Mouse (Mus musculus): ENCODE measurements around the gene Zbtb39. TPM values are rescaled to one million over a fixed set of nuclear protein-coding genes. Genes with fewer than 3 reads are reported as not detected.

Zbtb39 gene
- polyA plus RNA-seq (2017; shearing (Covaris generic)), result under 1 TPM; 0.17 to 0.36 TPM

GRCm38 (mm10) chr10:127739083-127739660 is at the start of gene Zbtb39:
TSS of gene Zbtb39 (plus strand) at chr10:127739538.

GRCm38 (mm10) chr10:127704766-127705220 is 34.5 kb upstream of the Zbtb39 start, which contains the start of gene Myo1a:
TSS of gene Myo1a (plus strand) at chr10:127705170.

GRCm38 (mm10) chr10:127724178-127724577 is 15.2 kb upstream of the Zbtb39 start, which contains the start of gene Tac2:
TSS of gene Tac2 (plus strand) at chr10:127724478.

GRCm38 (mm10) chr10:127751548-127751947 is 12.2 kb downstream of the Zbtb39 start, which contains the start of gene Gpr182:
TSS of gene Gpr182 (minus strand) at chr10:127751732.

GRCm38 (mm10) chr10:127759181-127760110 is 20.1 kb downstream of the Zbtb39 start, which contains the start of the genes Rdh1 and Rdh16f1:
TSS of gene Rdh1 (plus strand) at chr10:127759721.
TSS of gene Rdh16f1 (plus strand) at chr10:127759787.

GRCm38 (mm10) chr10:127776011-127776410 is 36.7 kb downstream of the Zbtb39 start, which contains the start of gene Rdh9:
TSS of gene Rdh9 (plus strand) at chr10:127776386.

Other genes starting within 250 kb of the Zbtb39 start
- gene Stac3, start 237.9 kb upstream of the Zbtb39 start, polyA plus RNA-seq (2017; shearing (Covaris generic)), result under 1 TPM in 1 of 2 experiments, not detected in 1; 0.11 TPM
- gene Ndufa4l2, start 224.6 kb upstream of the Zbtb39 start, polyA plus RNA-seq (2017; shearing (Covaris generic)), result under 1 TPM in 1 of 2 experiments, not detected in 1; 0.41 TPM
- 10 to 100 TPM; 62.8 to 70.2 TPM for gene Shmt2, start 217.1 kb upstream of the Zbtb39 start, polyA plus RNA-seq (2017; shearing (Covaris generic))
- not detected for gene Nxph4, start 205.0 kb upstream of the Zbtb39 start, polyA plus RNA-seq (2017; shearing (Covaris generic))
- gene Lrp1, start 118.4 kb upstream of the Zbtb39 start, polyA plus RNA-seq (2017; shearing (Covaris generic)), result 1 to 10 TPM in 1 of 2 experiments, under 1 TPM in 1; 0.76 to 2.4 TPM
- gene Stat6, start 96.6 kb upstream of the Zbtb39 start, polyA plus RNA-seq (2017; shearing (Covaris generic)), result 100 to 1,000 TPM; 127 to 180 TPM
- gene Nemp1, start 72.6 kb upstream of the Zbtb39 start, polyA plus RNA-seq (2017; shearing (Covaris generic)), result 1 to 10 TPM; 5.5 to 6.7 TPM
- gene Nab2, start 71.0 kb upstream of the Zbtb39 start, polyA plus RNA-seq (2017; shearing (Covaris generic)), result 10 to 100 TPM; 31.4 to 62.9 TPM
- not detected for gene Myo1a, start 34.4 kb upstream of the Zbtb39 start, polyA plus RNA-seq (2017; shearing (Covaris generic))
- gene Tac2, start 15.1 kb upstream of the Zbtb39 start, polyA plus RNA-seq (2017; shearing (Covaris generic)), result not detected
- gene Gpr182, start 12.2 kb downstream of the Zbtb39 start, polyA plus RNA-seq (2017; shearing (Covaris generic)), result under 1 TPM in 1 of 2 experiments, not detected in 1; 0.34 TPM
- gene Rdh1, start 20.2 kb downstream of the Zbtb39 start, polyA plus RNA-seq (2017; shearing (Covaris generic)), result under 1 TPM; 0.11 to 0.21 TPM
- 1 to 10 TPM in 1 of 2 experiments, not detected in 1; 1.4 TPM for gene Rdh16f1, start 20.2 kb downstream of the Zbtb39 start, polyA plus RNA-seq (2017; shearing (Covaris generic))
- gene Rdh9, start 36.8 kb downstream of the Zbtb39 start, polyA plus RNA-seq (2017; shearing (Covaris generic)), result under 1 TPM in 1 of 2 experiments, not detected in 1; 0.52 TPM
- gene Rdh16, start 61.6 kb downstream of the Zbtb39 start, polyA plus RNA-seq (2017; shearing (Covaris generic)), result under 1 TPM in 1 of 2 experiments, not detected in 1; 0.32 TPM
- gene Rdh19, start 110.4 kb downstream of the Zbtb39 start, polyA plus RNA-seq (2017; shearing (Covaris generic)), result not detected
- gene Rdh16f2, start 126.9 kb downstream of the Zbtb39 start, polyA plus RNA-seq (2017; shearing (Covaris generic)), result not detected
- under 1 TPM in 1 of 2 experiments, not detected in 1; 0.29 TPM for gene Rdh7, start 149.3 kb downstream of the Zbtb39 start, polyA plus RNA-seq (2017; shearing (Covaris generic))
- gene Sdr9c7, start 159.0 kb downstream of the Zbtb39 start, polyA plus RNA-seq (2017; shearing (Covaris generic)), result not detected